Mouse (Mus musculus): ENCODE measurements around the gene Igsf9b.

The Igsf9b gene

DNA sequence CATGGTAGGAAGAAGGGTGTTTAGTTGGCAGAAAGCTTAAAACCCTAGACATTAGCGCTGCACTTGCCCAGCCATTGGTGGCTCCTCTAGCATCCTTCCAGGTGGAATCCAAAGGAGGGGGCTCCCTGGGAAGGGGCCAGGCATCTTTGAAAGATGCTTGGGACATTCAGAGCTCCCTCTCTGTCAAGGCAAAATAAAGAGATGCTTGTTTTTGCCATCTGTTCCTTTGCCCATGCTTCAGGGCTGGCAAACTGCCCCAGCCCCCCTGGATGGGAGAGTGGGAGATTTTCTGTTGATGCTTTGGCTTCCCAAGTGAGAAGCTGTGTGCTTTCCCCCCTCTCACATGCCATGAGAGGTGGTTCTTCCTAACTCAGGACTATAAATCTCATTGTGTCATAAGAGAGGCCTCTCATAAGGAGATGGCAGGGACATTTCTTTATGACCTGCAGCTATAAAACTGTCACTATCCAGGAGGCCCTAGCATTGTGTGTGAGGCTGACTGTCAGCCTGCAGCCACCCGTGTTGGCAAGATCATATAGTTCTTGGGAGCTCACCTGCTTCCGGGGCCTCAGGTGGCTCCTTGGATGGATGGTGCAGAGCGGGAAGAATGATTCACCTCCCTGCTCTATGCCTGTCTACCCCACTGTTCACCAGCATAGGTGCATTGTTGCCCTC, 38.1 kb downstream of the Igsf9b start:
- no peak for DNase-seq

DNA sequence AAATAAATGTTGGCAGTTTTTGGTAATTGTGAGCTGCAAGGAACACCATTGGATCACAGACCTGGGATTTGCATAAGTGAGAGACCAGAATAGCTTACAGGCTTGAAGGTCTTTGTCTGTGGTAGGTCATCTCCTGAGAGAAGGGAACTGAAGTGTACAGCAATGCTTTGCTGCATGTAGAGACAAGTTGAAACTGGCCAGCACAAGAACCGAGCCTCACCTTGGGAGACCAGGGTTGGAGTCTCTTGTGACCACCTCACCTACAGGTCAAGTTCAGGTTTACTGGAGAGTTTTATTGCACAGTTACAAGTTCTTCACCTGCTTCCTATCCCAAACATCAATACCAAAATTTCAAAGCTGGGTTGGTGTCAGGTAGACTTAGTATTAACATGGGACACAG, 40.2 kb downstream of the Igsf9b start:
- no peak for DNase-seq

DNA sequence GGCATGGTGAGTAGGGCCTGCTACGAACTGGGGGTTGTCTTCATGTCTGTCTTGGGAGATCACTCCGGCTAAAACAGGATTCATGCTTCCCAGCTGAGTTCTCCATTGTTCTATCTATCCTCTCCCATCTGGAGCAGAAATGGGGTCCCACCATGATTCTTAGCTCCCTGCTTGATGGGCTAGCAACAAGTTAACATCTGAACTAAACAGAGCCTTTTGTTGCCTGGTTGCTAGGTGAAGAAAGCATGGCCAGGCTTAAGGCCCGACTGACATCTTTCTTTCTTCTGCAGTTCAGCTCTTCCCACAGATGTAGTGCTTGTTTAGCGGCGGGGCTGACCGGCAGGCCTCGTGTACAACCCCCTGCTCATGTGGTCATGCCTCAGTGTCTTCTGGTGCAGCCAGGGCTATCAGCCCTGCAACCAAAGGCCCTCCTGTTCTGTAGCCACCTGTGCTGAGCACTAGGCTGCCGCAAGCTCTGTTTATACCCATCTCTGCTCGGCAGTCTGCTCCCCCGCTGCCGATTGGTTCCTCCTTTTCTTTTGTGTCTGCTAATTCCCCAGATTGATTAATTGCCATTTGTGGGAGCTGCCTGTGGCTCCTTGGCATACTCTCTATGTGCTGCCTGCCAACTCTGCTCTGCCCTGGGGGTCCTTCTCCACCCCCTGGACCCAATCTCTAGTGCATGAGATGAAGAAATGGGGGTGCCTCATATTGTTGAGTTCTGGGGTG, 47.7 kb downstream of the Igsf9b start:
- DNase-seq = no peak

DNA sequence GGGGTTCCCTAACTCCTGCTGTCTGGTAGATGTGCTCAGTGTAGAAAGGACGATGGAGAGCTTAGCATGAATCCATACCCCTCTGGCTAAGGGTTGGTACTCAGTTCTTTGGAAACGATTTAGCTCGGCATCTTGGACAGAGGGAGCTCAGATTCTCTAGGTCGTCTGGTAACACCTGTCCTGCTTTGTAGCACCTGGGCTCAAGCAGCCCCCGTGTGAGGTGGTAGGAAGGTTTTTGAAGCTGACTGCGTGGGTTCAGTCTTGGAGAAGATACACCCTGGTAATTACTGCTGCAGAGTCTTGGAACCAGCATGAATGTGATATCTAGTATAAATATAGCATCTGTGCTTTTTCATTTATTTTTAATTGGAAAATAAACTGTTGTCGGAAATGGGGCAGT, 54.1 kb downstream of the Igsf9b start:
- DNase-seq = no peak

DNA sequence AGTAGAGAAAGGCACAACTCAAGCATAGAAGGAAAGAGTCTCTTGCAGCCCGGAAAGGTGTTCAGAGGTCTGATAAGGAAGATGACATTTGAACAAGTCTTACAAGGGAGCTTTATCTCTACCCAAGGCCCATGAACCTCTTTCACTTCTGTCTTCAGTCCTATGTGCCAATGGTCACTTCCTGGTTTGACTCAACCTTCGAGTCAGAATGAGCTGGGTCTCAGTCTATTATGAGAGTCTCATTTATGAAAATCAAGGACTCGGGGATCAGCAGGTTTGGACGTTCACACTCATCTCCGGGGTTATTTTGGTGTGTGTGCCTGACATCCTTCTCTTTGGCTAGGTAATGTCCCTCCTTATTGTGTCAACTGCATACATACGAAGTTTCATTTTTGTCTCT, 58.9 kb downstream of the Igsf9b start:
- no peak for DNase-seq

DNA sequence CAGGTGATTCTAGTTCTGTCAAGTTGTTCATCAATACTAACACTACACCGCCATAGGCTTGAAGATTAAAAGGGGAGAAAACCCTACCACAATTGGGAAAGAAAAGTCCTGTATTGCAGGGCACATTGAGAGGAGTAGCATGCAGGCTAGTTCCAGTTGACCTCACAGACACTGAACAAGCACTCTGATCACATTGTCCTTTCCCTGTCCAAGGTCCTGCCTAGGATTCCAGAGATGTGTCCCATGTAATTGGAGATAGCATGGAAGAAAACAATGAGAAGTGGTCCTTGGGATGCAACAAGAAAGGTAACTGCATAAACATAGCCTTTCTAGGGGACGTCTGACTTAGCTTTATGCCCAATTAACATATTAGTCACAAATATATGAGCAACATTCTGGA, 68.2 kb downstream of the Igsf9b start:
- DNase-seq = no peak

DNA sequence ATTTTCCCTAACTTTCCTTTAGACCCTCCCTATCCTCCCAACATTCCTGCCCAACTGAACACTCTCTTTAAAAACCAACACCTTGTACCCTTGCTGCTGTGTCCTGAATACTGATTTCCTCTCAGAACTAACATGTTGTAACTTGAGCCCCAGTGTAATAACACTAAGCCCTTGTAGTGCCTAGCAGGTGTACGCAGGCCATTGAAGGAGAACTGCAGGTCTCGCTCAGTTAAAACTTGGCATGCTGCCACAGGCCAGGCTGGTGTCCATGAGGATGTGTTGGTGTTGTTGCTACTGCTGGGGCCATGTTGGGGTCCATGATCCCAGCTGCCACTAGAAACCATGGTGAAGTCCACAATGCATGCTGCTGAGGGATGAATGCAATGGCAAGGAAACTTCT, 70.1 kb downstream of the Igsf9b start:
- no peak for DNase-seq

DNA sequence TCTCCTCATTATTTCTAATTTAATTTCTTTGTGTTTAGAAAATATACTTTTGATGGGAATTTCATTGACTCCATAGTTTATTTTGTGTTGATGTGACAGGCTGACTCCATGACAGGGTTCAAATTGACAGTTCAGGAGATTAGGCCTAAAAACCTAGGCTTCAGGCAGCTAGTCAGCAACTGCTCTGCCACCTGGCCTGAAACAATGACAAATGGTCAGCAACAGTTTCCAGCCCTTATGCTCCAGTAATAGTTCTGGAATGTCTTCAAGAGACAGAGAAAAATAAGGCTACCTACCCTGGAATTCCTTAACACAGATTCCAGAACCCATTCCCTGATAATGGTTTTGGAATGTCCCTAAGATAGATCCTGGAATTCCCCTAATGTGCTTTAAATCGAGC, 76.7 kb downstream of the Igsf9b start:
- no peak for DNase-seq

DNA sequence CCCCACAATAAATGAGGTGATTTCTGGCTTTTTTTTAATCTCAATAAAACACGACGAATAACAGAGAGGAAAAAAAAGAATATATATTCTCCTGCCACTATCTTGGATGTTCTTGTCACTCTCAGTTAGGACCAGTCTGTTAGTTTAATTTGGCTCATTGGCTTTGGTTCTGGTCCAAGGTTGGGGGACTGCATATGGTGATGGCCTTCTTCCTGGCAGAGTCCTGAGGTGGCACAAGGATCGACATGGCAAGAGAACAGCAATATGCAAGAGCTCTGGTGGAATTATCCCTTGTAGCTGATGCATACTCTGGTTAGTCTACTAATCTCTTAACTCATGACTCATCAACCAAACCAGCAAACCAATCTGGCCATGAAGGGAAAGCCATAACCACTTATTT, 87.9 kb downstream of the Igsf9b start:
- DNase-seq = no peak

DNA sequence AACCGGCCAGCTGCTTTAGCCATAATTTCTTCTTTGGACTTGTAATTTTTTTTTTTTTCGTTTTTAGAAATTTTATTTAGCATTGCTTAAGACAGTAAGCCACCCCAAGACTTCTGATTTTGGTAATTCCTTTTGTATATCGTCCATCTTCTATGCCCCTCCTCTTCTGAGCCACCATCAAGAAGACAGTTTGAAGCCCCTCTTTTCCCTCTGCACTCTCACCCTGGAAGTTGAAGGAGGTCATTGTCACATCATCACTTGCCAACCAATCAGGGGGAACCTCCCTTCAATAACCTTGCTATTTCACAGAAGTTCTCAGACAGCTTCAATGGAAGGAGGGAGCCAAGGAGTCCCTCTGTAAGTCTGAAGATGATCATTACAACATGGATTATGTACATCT, 97.5 kb downstream of the Igsf9b start, which contains the start of gene Spata19:
Gene Spata19 (plus strand): TSS at position 301 of the 400 bp plus-strand sequence.
- no peak for DNase-seq

DNA sequence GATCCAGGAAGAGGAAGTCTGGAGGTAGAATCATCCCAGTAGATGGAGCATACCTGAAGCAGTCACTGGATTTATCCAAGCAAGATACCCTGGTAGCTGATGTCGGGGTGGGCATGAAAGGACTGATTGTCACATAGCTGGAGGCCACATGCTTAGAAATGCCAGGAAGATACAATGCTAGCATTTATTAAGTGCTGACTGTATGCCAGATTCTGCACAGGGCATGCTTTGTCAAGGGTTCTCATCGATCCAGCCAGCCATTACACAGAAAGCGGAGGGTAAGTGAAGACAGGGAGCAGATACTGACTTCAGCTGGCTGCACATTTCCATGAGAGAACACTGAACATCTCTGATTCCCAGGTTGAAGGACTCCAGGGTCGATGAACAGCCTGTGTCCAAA, 102.2 kb downstream of the Igsf9b start:
- no peak for DNase-seq

All from kidney, adult 18-20 months (tissue).